Mouse (Mus musculus): Measurements from ENCODE around the gene Fbxl20. TPM values are rescaled to one million over a fixed set of nuclear protein-coding genes. Genes with fewer than 3 reads are reported as not detected.

Fbxl20 gene
- polyA plus RNA-seq, 1 experiment from 2014 or later: 21.1 TPM

DNA sequence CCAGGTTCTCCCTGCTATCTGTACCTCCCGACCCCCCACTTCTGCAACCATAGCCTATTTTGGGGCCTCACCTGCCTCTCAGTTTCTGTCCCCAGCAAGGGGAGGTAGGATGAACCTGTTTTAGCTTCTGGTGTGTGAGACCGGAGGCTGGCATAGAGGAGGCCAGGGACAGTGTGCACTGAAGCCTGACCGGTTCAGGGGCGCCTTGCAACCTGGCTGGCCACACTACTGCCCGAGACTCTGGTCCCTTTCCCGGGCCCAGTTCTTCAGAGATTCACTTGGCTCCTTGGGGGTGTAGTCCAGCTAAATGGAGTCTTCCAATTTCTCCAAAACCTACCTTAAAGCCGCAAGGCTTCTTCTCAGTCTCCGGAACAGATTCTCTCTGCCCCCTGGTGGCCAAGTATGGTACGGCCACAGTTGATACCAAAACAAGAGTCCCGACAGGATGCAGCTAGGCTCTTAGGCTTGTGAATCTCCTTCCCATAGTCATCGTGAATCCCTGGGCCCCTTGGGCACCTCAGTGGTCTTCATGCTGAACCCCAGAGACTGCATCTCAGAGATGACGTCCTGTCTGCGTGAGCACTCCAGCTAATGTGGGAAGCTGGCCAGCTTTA, 74.9 kb downstream of the Fbxl20 start:
- Histone ChIP-seq H3K9ac (replicated peaks; ENCODE audit: low read depth, low read length) (no peak overlapping the region), H3K9me3 (ENCODE audit: control insufficient read depth, low read length) (no peaks in the 10 kb centered on the region), H3K4me1 (ENCODE audit: control insufficient read depth, insufficient read depth, low read length) (no peaks in the 10 kb centered on the region), H3K27me3 (ENCODE audit: control insufficient read depth, insufficient read depth, low read length) (no peaks in the 10 kb centered on the region), H3K4me3 (ENCODE audit: low read depth, low read length) (no peak overlapping the region), H3K4me2 (ENCODE audit: low read depth, low read length) (no peak overlapping the region; the same call in 1 of the 2 replicates), H3K36me3 (ENCODE audit: control insufficient read depth, insufficient read depth, low read length) (no peaks in the 10 kb centered on the region), H3K27ac (ENCODE audit: low read depth, low read length) (no peak overlapping the region)
- 0 out of 2 replicates have a peak, but pooled peaks have one; percentile 31 for ATAC-seq (ENCODE audit: low read depth)
- 21% methylated on average over 13 of the region's 13 CpGs for WGBS

DNA sequence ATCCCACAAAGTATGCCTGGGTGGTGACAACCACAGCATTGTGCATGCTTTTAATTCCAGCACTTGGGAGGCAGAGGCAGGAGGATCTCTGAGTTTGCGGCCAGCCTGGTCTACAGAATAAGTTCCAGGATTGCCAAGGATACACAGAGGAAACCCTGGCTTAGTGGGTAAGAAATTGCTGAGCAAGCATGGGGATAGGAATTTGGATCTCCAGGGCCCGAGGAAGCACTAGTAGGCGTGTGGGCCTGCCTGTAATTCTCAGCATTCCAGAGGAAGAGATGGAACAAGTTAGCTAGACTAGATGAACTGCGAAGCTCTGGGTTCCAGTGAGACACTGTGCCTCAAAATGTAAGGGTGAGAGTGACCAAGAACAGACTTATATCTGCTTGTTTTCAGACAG, 76.8 kb downstream of the Fbxl20 start:
- no peaks in the 10 kb centered on the region for H3K36me3 ChIP-seq (ENCODE audit: control insufficient read depth, insufficient read depth, low read length)
- H3K9me3 ChIP-seq (ENCODE audit: control insufficient read depth, low read length): no peaks in the 10 kb centered on the region

DNA sequence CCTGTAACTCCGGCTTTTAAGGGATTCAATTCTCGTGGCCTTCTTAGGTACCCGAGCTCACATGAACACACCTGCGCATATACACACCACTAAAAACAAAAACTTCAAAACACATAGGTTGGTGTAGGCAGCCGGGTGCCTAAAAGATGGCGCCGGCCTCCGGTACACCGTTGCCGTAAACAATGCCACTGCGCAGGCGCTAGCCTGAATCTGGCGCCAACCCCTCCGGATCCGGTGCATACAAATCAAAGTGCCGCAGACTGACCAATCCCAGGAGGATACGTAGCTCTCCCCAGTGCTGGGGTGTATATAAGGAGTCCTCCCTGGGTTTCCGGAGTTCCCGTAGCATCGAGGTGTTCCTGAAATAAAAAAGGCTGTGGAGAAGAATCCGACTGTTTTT, 82.9 kb downstream of the Fbxl20 start:
- Histone ChIP-seq H3K4me1 (ENCODE audit: control insufficient read depth, insufficient read depth, low read length) (no peaks in the 10 kb centered on the region), H3K4me2 (ENCODE audit: low read depth, low read length) (no peak overlapping the region), H3K36me3 (ENCODE audit: control insufficient read depth, insufficient read depth, low read length) (no peaks in the 10 kb centered on the region), H3K9ac (replicated peaks; ENCODE audit: low read depth, low read length) (no peak overlapping the region), H3K4me3 (ENCODE audit: low read depth, low read length) (no peak overlapping the region), H3K9me3 (ENCODE audit: control insufficient read depth, low read length) (no peaks in the 10 kb centered on the region; the same call in 1 of the 2 replicates), H3K27ac (ENCODE audit: low read depth, low read length) (no peak overlapping the region), H3K27me3 (ENCODE audit: control insufficient read depth, insufficient read depth, low read length) (no peaks in the 10 kb centered on the region)
- ATAC-seq (ENCODE audit: low read depth): no peak
- WGBS: 97% methylated on average over 21 of the region's 21 CpGs

More for the DNA sequence above, 76.8 kb downstream of the Fbxl20 start:
- H3K27me3 ChIP-seq (ENCODE audit: control insufficient read depth, insufficient read depth, low read length): no peaks in the 10 kb centered on the region
- H3K27ac ChIP-seq (ENCODE audit: low read depth, low read length): no peak overlapping the region
- H3K9ac ChIP-seq (replicated peaks; ENCODE audit: low read depth, low read length): no peak overlapping the region
- no peak overlapping the region for H3K4me3 ChIP-seq (ENCODE audit: low read depth, low read length)
- whole genome bisulfite sequencing: 94% methylated on average over 4 of the region's 4 CpGs
- ATAC-seq (ENCODE audit: low read depth): no peak
- H3K4me1 ChIP-seq (ENCODE audit: control insufficient read depth, insufficient read depth, low read length): no peaks in the 10 kb centered on the region
- no peak overlapping the region for H3K4me2 ChIP-seq (ENCODE audit: low read depth, low read length)

DNA sequence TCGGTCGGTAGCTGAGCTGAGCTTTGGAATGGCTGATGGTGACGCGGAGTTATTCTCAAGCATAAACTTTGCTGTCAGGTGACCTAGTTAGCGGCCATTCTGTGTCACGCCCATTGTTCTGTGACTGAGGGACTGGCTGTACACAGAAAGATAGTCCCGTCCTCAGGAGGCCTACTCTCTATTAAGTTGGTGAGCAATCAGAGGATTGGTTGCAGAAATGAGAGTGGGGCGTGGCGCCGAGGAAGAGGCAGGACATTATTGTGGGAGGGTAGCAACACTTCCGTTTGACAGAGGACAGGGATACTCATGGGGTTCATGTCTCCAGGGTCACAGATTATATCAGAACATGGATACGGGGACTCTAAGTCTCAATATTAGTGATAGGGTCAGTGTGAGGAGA, 84.0 kb downstream of the Fbxl20 start:
- WGBS: 94% methylated on average over 12 of the region's 12 CpGs
- ATAC-seq (ENCODE audit: low read depth): no peak
- H3K27ac ChIP-seq (ENCODE audit: low read depth, low read length): no peak overlapping the region

DNA sequence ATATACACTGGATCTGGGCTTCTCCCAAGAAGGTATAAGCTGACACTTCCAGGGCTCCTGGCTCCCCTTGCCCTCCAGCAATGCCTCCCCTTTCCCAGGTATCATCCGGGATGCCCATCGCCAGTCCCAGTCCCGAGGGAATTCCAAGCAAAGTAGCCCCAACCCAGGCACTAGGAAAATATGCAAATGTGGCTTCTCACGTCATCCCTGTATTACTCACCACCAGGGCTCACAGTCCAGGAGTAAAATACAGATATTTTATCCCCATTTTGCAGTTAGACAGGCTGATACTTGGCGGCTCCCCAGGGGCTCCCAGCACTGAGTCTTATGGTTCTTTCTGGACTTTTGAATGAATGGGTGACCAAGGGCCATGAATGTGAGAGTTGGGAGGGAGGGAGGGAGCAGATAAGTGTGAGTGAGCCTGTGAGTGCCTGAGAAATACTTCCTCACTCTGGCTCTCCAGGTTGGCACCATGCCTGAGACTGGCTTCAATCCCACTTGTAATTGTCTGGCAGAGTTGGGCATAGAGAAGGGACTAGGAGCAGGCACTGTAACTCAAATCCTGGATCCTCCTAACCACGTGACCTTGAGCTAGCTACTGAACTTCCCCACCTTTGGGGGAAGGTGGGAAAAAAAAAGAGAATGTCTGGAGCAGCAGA, 88.2 kb downstream of the Fbxl20 start:
- no peak for ATAC-seq (ENCODE audit: low read depth)
- H3K4me2 ChIP-seq (ENCODE audit: low read depth, low read length): no peak overlapping the region
- no peaks in the 10 kb centered on the region for H3K36me3 ChIP-seq (ENCODE audit: control insufficient read depth, insufficient read depth, low read length)
- no peaks in the 10 kb centered on the region for H3K9me3 ChIP-seq (ENCODE audit: control insufficient read depth, low read length)
- H3K27ac ChIP-seq (ENCODE audit: low read depth, low read length): no peak overlapping the region
- no peak overlapping the region for H3K9ac ChIP-seq (replicated peaks; ENCODE audit: low read depth, low read length)
- WGBS: 49% methylated on average over 6 of the region's 6 CpGs
- H3K4me3 ChIP-seq (ENCODE audit: low read depth, low read length): no peak overlapping the region
- H3K4me1 ChIP-seq (ENCODE audit: control insufficient read depth, insufficient read depth, low read length): peaks cover 8% of the 10 kb centered on the region; the same call in 1 of the 2 replicates
- no peaks in the 10 kb centered on the region for H3K27me3 ChIP-seq (ENCODE audit: control insufficient read depth, insufficient read depth, low read length)

More for the DNA sequence above, 84.0 kb downstream of the Fbxl20 start:
- Histone ChIP-seq H3K4me1 (ENCODE audit: control insufficient read depth, insufficient read depth, low read length) (no peaks in the 10 kb centered on the region), H3K9ac (replicated peaks; ENCODE audit: low read depth, low read length) (no peak overlapping the region), H3K4me3 (ENCODE audit: low read depth, low read length) (no peak overlapping the region), H3K27me3 (ENCODE audit: control insufficient read depth, insufficient read depth, low read length) (no peaks in the 10 kb centered on the region), H3K4me2 (ENCODE audit: low read depth, low read length) (no peak overlapping the region), H3K36me3 (ENCODE audit: control insufficient read depth, insufficient read depth, low read length) (no peaks in the 10 kb centered on the region), H3K9me3 (ENCODE audit: control insufficient read depth, low read length) (no peaks in the 10 kb centered on the region; the same call in 1 of the 2 replicates)

DNA sequence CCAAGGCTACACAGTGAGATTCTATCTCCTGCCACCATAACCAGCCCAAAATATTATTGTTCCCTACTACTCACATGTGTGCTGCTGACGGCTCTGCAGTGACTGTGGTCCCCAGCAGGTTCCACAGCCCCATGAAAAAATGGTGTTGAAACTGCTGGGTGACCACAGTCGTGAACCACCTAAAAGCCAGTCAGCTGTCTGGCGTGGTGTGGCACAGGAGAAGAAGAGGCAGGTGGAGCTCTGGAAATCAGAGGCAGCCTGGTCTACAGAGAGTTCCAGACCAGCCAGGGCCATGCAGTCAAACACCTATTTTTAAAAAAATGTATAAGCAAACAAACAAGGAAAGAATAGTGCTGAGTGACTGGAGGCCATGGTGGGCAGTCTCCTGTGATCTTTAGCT, 88.8 kb downstream of the Fbxl20 start:
- Histone ChIP-seq H3K27me3 (ENCODE audit: control insufficient read depth, insufficient read depth, low read length) (no peaks in the 10 kb centered on the region), H3K4me1 (ENCODE audit: control insufficient read depth, insufficient read depth, low read length) (peaks cover 8% of the 10 kb centered on the region; the same call in 1 of the 2 replicates), H3K36me3 (ENCODE audit: control insufficient read depth, insufficient read depth, low read length) (no peaks in the 10 kb centered on the region), H3K4me2 (ENCODE audit: low read depth, low read length) (no peak overlapping the region), H3K9me3 (ENCODE audit: control insufficient read depth, low read length) (no peaks in the 10 kb centered on the region), H3K9ac (replicated peaks; ENCODE audit: low read depth, low read length) (no peak overlapping the region), H3K4me3 (ENCODE audit: low read depth, low read length) (no peak overlapping the region), H3K27ac (ENCODE audit: low read depth, low read length) (no peak overlapping the region)
- ATAC-seq (ENCODE audit: low read depth): no peak
- WGBS: 76% methylated on average over 3 of the region's 3 CpGs

DNA sequence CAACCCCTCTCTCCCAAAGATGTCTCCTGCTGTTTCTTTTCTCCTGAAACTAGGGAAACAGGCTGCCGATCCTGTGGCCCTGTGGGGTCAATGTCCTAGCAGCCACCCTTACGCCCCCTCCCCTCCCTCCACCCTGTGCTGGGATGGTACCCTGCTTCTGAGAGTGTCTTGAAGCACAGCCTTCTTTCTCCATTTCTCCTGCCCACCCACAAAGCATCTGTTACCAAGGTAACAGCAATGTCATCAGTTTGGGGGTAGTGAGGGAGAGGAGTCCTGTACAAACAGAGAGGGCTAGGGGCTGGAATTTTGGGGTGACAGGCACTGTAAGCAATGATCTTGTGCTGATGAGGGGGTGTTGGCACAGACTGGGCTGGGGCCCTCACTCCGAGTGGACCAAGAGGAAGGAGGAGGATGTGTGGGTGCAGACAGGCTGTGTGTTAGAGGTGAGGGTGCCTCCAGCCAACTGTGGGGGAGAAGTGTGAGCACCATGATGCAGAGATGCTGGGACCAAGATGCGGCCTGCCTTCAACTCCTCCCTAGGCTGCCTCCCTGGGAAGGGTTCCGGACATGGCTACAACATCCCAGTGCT, 90.0 kb downstream of the Fbxl20 start:
- Histone ChIP-seq H3K4me2 (ENCODE audit: low read depth, low read length) (no peak overlapping the region), H3K4me3 (ENCODE audit: low read depth, low read length) (no peak overlapping the region), H3K27me3 (ENCODE audit: control insufficient read depth, insufficient read depth, low read length) (no peaks in the 10 kb centered on the region), H3K27ac (ENCODE audit: low read depth, low read length) (no peak overlapping the region), H3K36me3 (ENCODE audit: control insufficient read depth, insufficient read depth, low read length) (no peaks in the 10 kb centered on the region), H3K4me1 (ENCODE audit: control insufficient read depth, insufficient read depth, low read length) (peaks cover 8% of the 10 kb centered on the region; the same call in 1 of the 2 replicates), H3K9me3 (ENCODE audit: control insufficient read depth, low read length) (no peaks in the 10 kb centered on the region), H3K9ac (replicated peaks; ENCODE audit: low read depth, low read length) (no peak overlapping the region)
- no peak for ATAC-seq (ENCODE audit: low read depth)
- WGBS: 72% methylated on average over 5 of the region's 5 CpGs

DNA sequence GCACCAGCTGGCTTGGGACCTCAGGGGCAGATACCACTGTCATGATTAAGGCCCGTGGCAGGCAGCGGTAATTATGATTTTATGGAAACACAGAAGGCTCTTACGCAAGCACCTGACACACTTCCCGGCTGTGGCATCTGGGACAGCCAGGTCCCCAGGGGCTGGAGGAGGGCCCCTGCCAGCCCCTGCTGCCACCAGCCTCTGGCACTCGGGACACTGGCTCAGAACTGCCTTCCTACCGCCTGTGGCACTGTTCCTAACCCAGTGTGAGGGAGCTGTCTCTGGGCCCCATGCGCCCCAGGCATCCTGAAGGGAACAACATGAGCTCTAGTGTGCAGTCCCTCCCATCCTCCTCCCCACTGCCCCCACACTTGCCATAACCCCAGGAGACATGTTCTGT, 90.5 kb downstream of the Fbxl20 start:
- Histone ChIP-seq H3K9me3 (ENCODE audit: control insufficient read depth, low read length) (no peaks in the 10 kb centered on the region), H3K4me2 (ENCODE audit: low read depth, low read length) (no peak overlapping the region), H3K4me1 (ENCODE audit: control insufficient read depth, insufficient read depth, low read length) (peaks cover 8% of the 10 kb centered on the region; the same call in 1 of the 2 replicates), H3K27me3 (ENCODE audit: control insufficient read depth, insufficient read depth, low read length) (no peaks in the 10 kb centered on the region), H3K27ac (ENCODE audit: low read depth, low read length) (no peak overlapping the region), H3K36me3 (ENCODE audit: control insufficient read depth, insufficient read depth, low read length) (no peaks in the 10 kb centered on the region), H3K9ac (replicated peaks; ENCODE audit: low read depth, low read length) (no peak overlapping the region), H3K4me3 (ENCODE audit: low read depth, low read length) (no peak overlapping the region)
- 37% methylated on average over 7 of the region's 7 CpGs for WGBS
- ATAC-seq (ENCODE audit: low read depth): no peak

DNA sequence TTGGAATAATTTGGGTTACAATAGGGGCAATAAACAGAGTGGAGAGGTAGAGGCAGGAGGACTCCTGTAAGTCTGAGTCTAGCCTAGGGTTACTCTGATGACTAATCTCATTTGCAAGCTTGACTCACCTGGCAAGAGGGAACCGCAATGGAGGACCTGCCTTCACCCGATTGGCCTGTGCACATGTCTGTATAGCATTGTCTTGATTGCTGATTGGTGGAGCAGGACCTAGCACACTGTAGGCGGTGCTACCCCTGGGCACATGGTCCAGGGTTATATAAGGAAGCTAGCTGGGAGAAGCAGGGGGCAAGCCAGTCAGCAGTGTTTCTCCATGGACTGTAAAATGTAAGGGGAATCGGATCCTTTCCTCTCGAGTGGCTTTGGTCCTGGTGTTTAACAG, 92.2 kb downstream of the Fbxl20 start:
- H3K9ac ChIP-seq (replicated peaks; ENCODE audit: low read depth, low read length): no peak overlapping the region
- H3K4me2 ChIP-seq (ENCODE audit: low read depth, low read length): no peak overlapping the region
- WGBS: 81% methylated on average over 5 of the region's 5 CpGs
- H3K27me3 ChIP-seq (ENCODE audit: control insufficient read depth, insufficient read depth, low read length): no peaks in the 10 kb centered on the region
- no peak for ATAC-seq (ENCODE audit: low read depth)
- H3K4me1 ChIP-seq (ENCODE audit: control insufficient read depth, insufficient read depth, low read length): peaks cover 8% of the 10 kb centered on the region
- no peak overlapping the region for H3K27ac ChIP-seq (ENCODE audit: low read depth, low read length)
- H3K36me3 ChIP-seq (ENCODE audit: control insufficient read depth, insufficient read depth, low read length): no peaks in the 10 kb centered on the region
- no peak overlapping the region for H3K4me3 ChIP-seq (ENCODE audit: low read depth, low read length)
- no peaks in the 10 kb centered on the region for H3K9me3 ChIP-seq (ENCODE audit: control insufficient read depth, low read length)

Measured in neural tube, embryonic 14.5 days (tissue).